Mouse (Mus musculus) testis, adult 2 months (tissue): Measurements from ENCODE around the gene Nktr. TPM values are rescaled to one million over a fixed set of nuclear protein-coding genes. Genes with fewer than 3 reads are reported as not detected.

Experiments
- H3K27ac ChIP-seq: fragments of 200-500 bp; 2 replicates; pipeline ENCODE4 v1.5.1; 2012; ENCODE audit warnings: low read depth, low read length; ENCODE audit not compliant: control insufficient read depth, insufficient read depth
- H3K27me3 ChIP-seq: fragments of 200-500 bp; 2 replicates; pipeline ENCODE4 v1.6.1; 2012; ENCODE audit warnings: mild to moderate bottlenecking, low read length, moderate library complexity; ENCODE audit not compliant: control insufficient read depth, insufficient read depth
- H3K36me3 ChIP-seq: fragments of 200-500 bp; 2 replicates; pipeline ENCODE4 v1.6.1; 2012; ENCODE audit warnings: mild to moderate bottlenecking, low read length; ENCODE audit not compliant: control insufficient read depth, insufficient read depth
- H3K4me1 ChIP-seq: fragments of 200-500 bp; 2 replicates; pipeline ENCODE4 v1.6.1; 2012; ENCODE audit warnings: low read length; ENCODE audit not compliant: control insufficient read depth, insufficient read depth
- H3K4me3 ChIP-seq: fragments of 200-500 bp; 2 replicates; pipeline ENCODE4 v1.5.1; 2012; ENCODE audit warnings: low read depth, mild to moderate bottlenecking, low read length, moderate library complexity, mixed read lengths; ENCODE audit not compliant: control insufficient read depth
- CTCF ChIP-seq: fragments of 200-500 bp; IDR thresholded peaks from 2 replicates; pipeline ENCODE4 v1.5.1; 2012; ENCODE audit warnings: low read depth, mild to moderate bottlenecking, inconsistent platforms, low read length, moderate library complexity; ENCODE audit not compliant: control insufficient read depth, insufficient read depth, insufficient replicate concordance
- POLR2A ChIP-seq: fragments of 200-500 bp; IDR thresholded peaks from 2 replicates; pipeline ENCODE4 v1.6.1; 2012; ENCODE audit warnings: low read depth, mild to moderate bottlenecking, inconsistent platforms, low read length, moderate library complexity; ENCODE audit not compliant: control insufficient read depth
- polyA plus RNA-seq: library from polyadenylated mRNA; depleted of rRNA; stranded (reverse); fragments of >200 nt; gene quantifications from 2 replicates; pipeline ENCODE4 v1.2.3, GENCODE M21; 2012

Nktr gene
- polyA plus RNA-seq, 1 experiment: 58.4 TPM

- Histone ChIP-seq H3K27me3 (no peaks in the 10 kb centered on the region), H3K36me3 (no peaks in the 10 kb centered on the region), H3K27ac (no peak overlapping the region), H3K4me1 (no peaks in the 10 kb centered on the region), H3K4me3 (no peak overlapping the region)
- TF ChIP-seq CTCF (no peak), POLR2A (no peak)
Observed at GRCm38 (mm10) chr9:121696626-121697025, 22.3 kb upstream of the Nktr start.

- Histone ChIP-seq H3K27ac (no peak overlapping the region), H3K4me1 (no peaks in the 10 kb centered on the region), H3K4me3 (no peak overlapping the region), H3K36me3 (no peaks in the 10 kb centered on the region), H3K27me3 (no peaks in the 10 kb centered on the region)
- TF ChIP-seq CTCF (peak; percentile 75), POLR2A (no peak)
Observed at GRCm38 (mm10) chr9:121697150-121698049, 21.6 kb upstream of the Nktr start.

- H3K27ac ChIP-seq: no peak overlapping the region
- H3K4me3 ChIP-seq: peak overlapping the region; percentile 92
- H3K36me3 ChIP-seq: no peaks in the 10 kb centered on the region
- no peaks in the 10 kb centered on the region for H3K27me3 ChIP-seq
- peaks cover 13% of the 10 kb centered on the region for H3K4me1 ChIP-seq
- TF ChIP-seq POLR2A (no peak), CTCF (no peak)
Observed at GRCm38 (mm10) chr9:121704261-121704645, 14.7 kb upstream of the Nktr start.

- no peak for TF ChIP-seq CTCF
- TF ChIP-seq POLR2A: peak; percentile 65
- H3K27ac ChIP-seq: peak within 1 kb of the TSS; percentile 29
- H3K27me3 ChIP-seq: no peaks in the 10 kb centered on the region
- H3K4me1 ChIP-seq: peaks cover 15% of the 10 kb centered on the region
- no peaks in the 10 kb centered on the region for H3K36me3 ChIP-seq
- H3K4me3 ChIP-seq: peak within 1 kb of the TSS; percentile 92
Observed at GRCm38 (mm10) chr9:121704646-121705625, 14.0 kb upstream of the Nktr start, which contains the start of gene Sec22c. Gene Sec22c (minus strand): TSS chr9:121705490.

- Histone ChIP-seq H3K36me3 (no peaks in the 10 kb centered on the region), H3K4me1 (peaks cover 17% of the 10 kb centered on the region), H3K27me3 (no peaks in the 10 kb centered on the region), H3K4me3 (no peak overlapping the region), H3K27ac (no peak overlapping the region)
- no peak for TF ChIP-seq CTCF
- no peak for TF ChIP-seq POLR2A
Observed at GRCm38 (mm10) chr9:121706029-121706675, 12.8 kb upstream of the Nktr start.

GRCm38 (mm10) chr9:121707801-121708200 is 11.2 kb upstream of the Nktr start:
- TF ChIP-seq CTCF: no peak
- no peak for TF ChIP-seq POLR2A
- Histone ChIP-seq H3K27me3 (no peaks in the 10 kb centered on the region), H3K27ac (no peak overlapping the region), H3K4me3 (no peak overlapping the region), H3K36me3 (no peaks in the 10 kb centered on the region), H3K4me1 (peaks cover 17% of the 10 kb centered on the region)
